Mouse (Mus musculus) hindbrain, embryonic 14.5 days (tissue): ENCODE measurements around the gene Maz. TPM values are rescaled to one million over a fixed set of nuclear protein-coding genes. Genes with fewer than 3 reads are reported as not detected.

Source experiments
- ATAC-seq: fragments of 200-750 bp; cut with Nextera tagmentation; 2 replicates; pipeline ENCODE4 v1.8.0; 2017; ENCODE audit warnings: moderate number of reproducible peaks, mild to moderate bottlenecking, moderate TSS enrichment, moderate library complexity; ENCODE audit not compliant: low FRiP score
- DNase-seq: peaks from one replicate; pipeline ENCODE4 v3.0.0-alpha.2; 2015; ENCODE audit warnings: low spot score
- H3K27ac ChIP-seq: fragments of 300-500 bp; sonication (generic); 2 replicates; pipeline ENCODE4 v1.5.1; 2014; ENCODE audit warnings: mild to moderate bottlenecking, moderate library complexity
- H3K27me3 ChIP-seq: fragments of 300-500 bp; sonication (generic); 2 replicates; pipeline ENCODE4 v1.6.1; 2014; ENCODE audit warnings: mild to moderate bottlenecking, low read length, mixed read lengths; ENCODE audit not compliant: control insufficient read depth, insufficient read depth
- H3K36me3 ChIP-seq: fragments of 300-500 bp; sonication (generic); replicated peaks from 2 replicates; pipeline ENCODE4 v1.6.1; 2014; ENCODE audit not compliant: control insufficient read depth, insufficient read depth
- H3K4me1 ChIP-seq: fragments of 300-500 bp; sonication (generic); replicated peaks from 2 replicates; pipeline ENCODE4 v1.6.1; 2014; ENCODE audit warnings: antibody characterized with exemption, low read length, mixed read lengths; ENCODE audit not compliant: control insufficient read depth, insufficient read depth
- H3K4me2 ChIP-seq: fragments of 300-500 bp; sonication (generic); replicated peaks from 2 replicates; pipeline ENCODE4 v1.6.1; 2014; ENCODE audit warnings: mild to moderate bottlenecking, moderate library complexity
- H3K4me3 ChIP-seq: fragments of 300-500 bp; sonication (generic); replicated peaks from 2 replicates; pipeline ENCODE4 v1.5.1; 2014; ENCODE audit warnings: mild to moderate bottlenecking, low read length
- H3K9ac ChIP-seq: fragments of 300-500 bp; sonication (generic); 2 replicates; pipeline ENCODE4 v1.6.1; 2014
- H3K9me3 ChIP-seq: fragments of 300-500 bp; sonication (generic); 2 replicates; pipeline ENCODE4 v1.6.1; 2016; ENCODE audit warnings: low read length; ENCODE audit not compliant: control insufficient read depth
- WGBS: fragments of 180-500 bp; shearing (Covaris S2); extraction: QIAGEN DNeasy Blood & Tissue Kit; methylation state at CpG from one replicate; pipeline ENCODE4 v1.1.7; 2014; 5-methylcytosine and 5-hydroxymethylcytosine counted together
- polyA plus RNA-seq: library from polyadenylated mRNA; unstranded; fragments of >200 nt; fragmentation: Nextera tagmentation; extraction: Ambion mirVana; gene quantifications from 2 replicates; pipeline ENCODE4 v1.2.1, GENCODE M21; 2014

Maz gene
- polyA plus RNA-seq, 1 experiment from 2014 or later: 68.6 TPM

- DNase-seq (peak; percentile 100), ATAC-seq (peak; percentile 83)
- H3K4me2 ChIP-seq: peak within 1 kb of the TSS; percentile 84
- H3K27ac ChIP-seq: peak within 1 kb of the TSS; percentile 96
- WGBS: 3% methylated on average over 39 of the region's 39 CpGs
- peak within 1 kb of the TSS; percentile 57 for H3K4me3 ChIP-seq
- H3K9ac ChIP-seq: peak within 1 kb of the TSS; percentile 90
- H3K4me1 ChIP-seq: peaks cover 49% of the 10 kb centered on the region
- H3K36me3 ChIP-seq: peaks cover 43% of the 10 kb centered on the region
- no peaks in the 10 kb centered on the region for H3K9me3 ChIP-seq
- H3K27me3 ChIP-seq: no peaks in the 10 kb centered on the region
These were observed 9.6 kb downstream of the Maz start, which contains the start of gene Pagr1a for GRCm38 (mm10) chr7:127016971-127017949. TSS of gene Pagr1a (minus strand) at chr7:127017352.

GRCm38 (mm10) chr7:127016486-127016938, 10.3 kb downstream of the Maz start:
- WGBS: 0% methylated on average over 22 of the region's 22 CpGs
- ATAC-seq: peak; percentile 32
- peaks cover 46% of the 10 kb centered on the region for H3K4me1 ChIP-seq

GRCm38 (mm10) chr7:127016481-127016485, 10.6 kb downstream of the Maz start, which contains the start of gene Pagr1b:
TSS of gene Pagr1b (minus strand) at chr7:127016484.
- Histone ChIP-seq H3K4me3 (peak within 1 kb of the TSS; percentile 57), H3K27me3 (no peaks in the 10 kb centered on the region), H3K36me3 (peaks cover 38% of the 10 kb centered on the region), H3K27ac (peak within 1 kb of the TSS; percentile 96), H3K9ac (peak within 1 kb of the TSS; percentile 90), H3K9me3 (no peaks in the 10 kb centered on the region), H3K4me2 (peak within 1 kb of the TSS; percentile 76), H3K4me1 (peaks cover 44% of the 10 kb centered on the region)
- ATAC-seq (no peak), DNase-seq (no peak)

More at GRCm38 (mm10) chr7:127016486-127016938, 10.3 kb downstream of the Maz start:
- no peaks in the 10 kb centered on the region for H3K9me3 ChIP-seq
- no peak for DNase-seq
- H3K36me3 ChIP-seq: peaks cover 38% of the 10 kb centered on the region
- peak overlapping the region; percentile 96 for H3K27ac ChIP-seq
- peak overlapping the region; percentile 76 for H3K4me2 ChIP-seq
- H3K4me3 ChIP-seq: peak overlapping the region; percentile 57
- no peaks in the 10 kb centered on the region for H3K27me3 ChIP-seq
- peak overlapping the region; percentile 90 for H3K9ac ChIP-seq

- Histone ChIP-seq H3K27me3 (no peaks in the 10 kb centered on the region), H3K4me3 (peak overlapping the region; percentile 57), H3K9ac (peak overlapping the region; percentile 90), H3K36me3 (peaks cover 38% of the 10 kb centered on the region), H3K9me3 (no peaks in the 10 kb centered on the region), H3K27ac (peak overlapping the region; percentile 96), H3K4me1 (peaks cover 42% of the 10 kb centered on the region), H3K4me2 (peak overlapping the region; percentile 76)
- WGBS: 2% methylated on average over 10 of the region's 10 CpGs
- DNase-seq: no peak
- ATAC-seq: no peak
These were observed 10.8 kb downstream of the Maz start for GRCm38 (mm10) chr7:127016081-127016480.

GRCm38 (mm10) chr7:127014993-127015392, 11.8 kb downstream of the Maz start:
- Histone ChIP-seq H3K9me3 (no peaks in the 10 kb centered on the region), H3K4me3 (no peak overlapping the region), H3K36me3 (peaks cover 38% of the 10 kb centered on the region), H3K27me3 (no peaks in the 10 kb centered on the region), H3K4me1 (peaks cover 31% of the 10 kb centered on the region), H3K9ac (no peak overlapping the region), H3K4me2 (peak overlapping the region; percentile 76; the same call in 1 of the 2 replicates), H3K27ac (no peak overlapping the region)
- ATAC-seq: no peak
- DNase-seq: no peak
- 96% methylated on average over 12 of the region's 12 CpGs for WGBS

- Histone ChIP-seq H3K36me3 (peaks cover 38% of the 10 kb centered on the region), H3K4me2 (peak within 1 kb of the TSS; percentile 76), H3K9ac (peak within 1 kb of the TSS; percentile 12), H3K27me3 (no peaks in the 10 kb centered on the region), H3K27ac (no peak within 1 kb of the TSS), H3K4me3 (peak within 1 kb of the TSS; percentile 14; the same call in 1 of the 2 replicates), H3K9me3 (no peaks in the 10 kb centered on the region), H3K4me1 (peaks cover 27% of the 10 kb centered on the region)
- DNase-seq (no peak), ATAC-seq (no peak)
- 70% methylated on average over 11 of the region's 11 CpGs for WGBS
These were observed 12.5 kb downstream of the Maz start, which contains the start of gene Mvp for GRCm38 (mm10) chr7:127014320-127014719. TSS of gene Mvp (minus strand) at chr7:127014621.

- peaks cover 27% of the 10 kb centered on the region for H3K4me1 ChIP-seq
- no peaks in the 10 kb centered on the region for H3K27me3 ChIP-seq
- H3K9ac ChIP-seq: no peak overlapping the region
- no peak overlapping the region for H3K4me3 ChIP-seq
- DNase-seq: no peak
- peaks cover 38% of the 10 kb centered on the region for H3K36me3 ChIP-seq
- no peaks in the 10 kb centered on the region for H3K9me3 ChIP-seq
- H3K27ac ChIP-seq: no peak overlapping the region
- WGBS: 88% methylated on average over 6 of the region's 6 CpGs
- ATAC-seq: no peak
- H3K4me2 ChIP-seq: no peak overlapping the region
These were observed 13.5 kb downstream of the Maz start for GRCm38 (mm10) chr7:127013385-127013784.

- H3K27me3 ChIP-seq: no peaks in the 10 kb centered on the region
- no peak overlapping the region for H3K27ac ChIP-seq
- no peak overlapping the region for H3K4me2 ChIP-seq
- no peaks in the 10 kb centered on the region for H3K9me3 ChIP-seq
- ATAC-seq (no peak), DNase-seq (no peak)
- peaks cover 38% of the 10 kb centered on the region for H3K36me3 ChIP-seq
- 96% methylated on average over 10 of the region's 10 CpGs for WGBS
- H3K4me1 ChIP-seq: peaks cover 26% of the 10 kb centered on the region
- no peak overlapping the region for H3K4me3 ChIP-seq
- H3K9ac ChIP-seq: no peak overlapping the region
These were observed 14.0 kb downstream of the Maz start for GRCm38 (mm10) chr7:127012845-127013244.

GRCm38 (mm10) chr7:127012374-127012773, 14.5 kb downstream of the Maz start:
- peaks cover 22% of the 10 kb centered on the region for H3K4me1 ChIP-seq
- no peak overlapping the region for H3K4me2 ChIP-seq
- no peaks in the 10 kb centered on the region for H3K27me3 ChIP-seq
- H3K36me3 ChIP-seq: peaks cover 38% of the 10 kb centered on the region
- H3K9ac ChIP-seq: no peak overlapping the region
- H3K27ac ChIP-seq: no peak overlapping the region
- 86% methylated on average over 6 of the region's 6 CpGs for WGBS
- no peaks in the 10 kb centered on the region for H3K9me3 ChIP-seq
- no peak for ATAC-seq
- H3K4me3 ChIP-seq: no peak overlapping the region
- DNase-seq: no peak
